In genomic region chr17:21478103-21478777, GRCm38 (mm10) we compare ENCODE assay signal across 8 mouse cellular contexts. TPM values are rescaled to one million over a fixed set of nuclear protein-coding genes. Genes with fewer than 3 reads are reported as not detected.
DNase-seq lines count a peak whose midpoint lies in the region; ATAC-seq and TF ChIP-seq lines count a peak whose summit lies in the region.
"Not testable (repeated sequence)": the region's sequence is repeated elsewhere in the genome, so short reads cannot be mapped to it uniquely, and the experiment has no call there.
"Had no signal": no experiment of that assay in that cellular context is flagged by ENCODE, and none has a peak within 500 bp of the region (broad histone marks: within the 10 kb centered on the region; RNA-seq: fewer than 3 reads in every experiment).

No protein-coding gene starts in this region.

- peak overlapping the region; percentile 73 for H3K9ac ChIP-seq in CH12.LX (ENCODE audit: insufficient read depth, low read depth)
- H3K9ac ChIP-seq in liver, postnatal 0 days (replicated peaks): not testable (repeated sequence)

- in situ Hi-C loops in CH12.LX (cut with MboI; ENCODE audit: low pct_ligation_motif_present, low pct_unique_long_range_greater_than_20kb, low sequenced_read_pairs): not testable (repeated sequence)

- 0 out of 2 replicates have a peak, but pooled peaks have one; percentile 19 for TF ChIP-seq EP300 in CH12.LX (IDR thresholded peaks at IDR 0.05; ENCODE audit: low read length)
- TF ChIP-seq EP300 in liver, postnatal 0 days (IDR thresholded peaks at IDR 0.05; ENCODE audit: low read depth): not testable (repeated sequence)

- H3K36me3 ChIP-seq in CH12.LX (replicated peaks in 1 of 2; ENCODE audit: control insufficient read depth in 1 of 2, insufficient read depth in 1 of 2, low read length in 1 of 2); liver, postnatal 0 days (replicated peaks; ENCODE audit: insufficient read depth, low read length); spleen, adult 2 months (ENCODE audit: control insufficient read depth, insufficient read depth, low read length): not testable (repeated sequence)
- peaks cover 14% of the 10 kb centered on the region for H3K36me3 ChIP-seq in megakaryocyte, embryonic 14.5 days (replicated peaks; ENCODE audit: low read length)

- H3K4me2 ChIP-seq in CH12.LX (ENCODE audit: insufficient read depth, low read depth, poor library complexity, severe bottlenecking): peak overlapping the region; percentile 70
- H3K4me2 ChIP-seq in liver, postnatal 0 days (ENCODE audit: low read depth, low read length): not testable (repeated sequence)

- DNase-seq in 416B (ENCODE audit: low read depth) (peak; percentile 16), CH12.LX (ENCODE audit: extremely low read depth) (peak; percentile 15)
- DNase-seq in induced T-regulatory cell, adult 2 months (ENCODE audit: low read depth): peak; percentile 60
- not testable (repeated sequence) for DNase-seq in liver, postnatal 0 days; spleen, adult 2 months (ENCODE audit: low read depth in 1 of 2, low spot score in 2 of 2)

- H3K9me3 ChIP-seq in CH12.LX (replicated peaks; ENCODE audit: low read length); liver, postnatal 0 days (ENCODE audit: low read length); megakaryocyte, embryonic 14.5 days: not testable (repeated sequence)

- TF ChIP-seq POLR2A in CH12.LX (IDR thresholded peaks at IDR 0.05; ENCODE audit: low read depth, low read length); bone marrow macrophage, adult 2 months (IDR thresholded peaks at IDR 0.05; ENCODE audit: borderline replicate concordance, low read depth, low read length); spleen, adult 2 months (IDR thresholded peaks at IDR 0.05; ENCODE audit: low read depth, low read length): not testable (repeated sequence)

- peak; percentile 78 for ATAC-seq in liver, postnatal 0 days

- peak overlapping the region; percentile 82 for H3K27ac ChIP-seq in CH12.LX (ENCODE audit: insufficient read depth, low read depth)
- H3K27ac ChIP-seq in bone marrow macrophage, adult 2 months (ENCODE audit: insufficient read depth, low read depth, low read length): peak overlapping the region; percentile 33
- peak overlapping the region; percentile 37 for H3K27ac ChIP-seq in liver, postnatal 0 days (ENCODE audit: low read depth)
- H3K27ac ChIP-seq in spleen, adult 2 months (ENCODE audit: insufficient read depth, low read length): peak overlapping the region; percentile 51; the same call in 1 of the 2 replicates

- not testable (repeated sequence) for H3K79me2 ChIP-seq in CH12.LX (replicated peaks; ENCODE audit: control insufficient read depth, extremely low read depth, insufficient read depth, poor library complexity, severe bottlenecking)

- not testable (repeated sequence) for TF ChIP-seq CTCF in CH12.LX (conservative IDR thresholded peaks at IDR 0.05 in 1 of 2, IDR thresholded peaks at IDR 0.05 in 1 of 2; ENCODE audit: low read depth in 2 of 2, low read length in 2 of 2); bone marrow macrophage, adult 2 months (IDR thresholded peaks at IDR 0.05; ENCODE audit: low read depth, low read length); liver, postnatal 0 days (IDR thresholded peaks at IDR 0.05; ENCODE audit: low read depth); spleen, adult 2 months (IDR thresholded peaks at IDR 0.05; ENCODE audit: extremely low read depth, insufficient read depth, insufficient read length, insufficient replicate concordance)

- H3K4me1 ChIP-seq in CH12.LX (ENCODE audit: control insufficient read depth in 1 of 2, insufficient read depth in 2 of 2): peaks cover 3 to 14% of the 10 kb centered on the region in 2 experiments; a peak in 3 of 4 replicates
- H3K4me1 ChIP-seq in bone marrow macrophage, adult 2 months (ENCODE audit: control insufficient read depth, insufficient read depth, low read length); liver, postnatal 0 days (ENCODE audit: insufficient read depth); spleen, adult 2 months (ENCODE audit: control insufficient read depth, insufficient read depth, insufficient read length): not testable (repeated sequence)
- H3K4me1 ChIP-seq in megakaryocyte, embryonic 14.5 days: peaks cover 27% of the 10 kb centered on the region

- peaks cover 11% of the 10 kb centered on the region for H3K27me3 ChIP-seq in CH12.LX (replicated peaks)
- not testable (repeated sequence) for H3K27me3 ChIP-seq in liver, postnatal 0 days (ENCODE audit: insufficient read depth, low read length); megakaryocyte, embryonic 14.5 days (replicated peaks); spleen, adult 2 months (ENCODE audit: control insufficient read depth, insufficient read depth, low read length)

- WGBS in liver, postnatal 0 days (ENCODE audit: insufficient replicate concordance): 57% methylated on average over 10 of the region's 10 CpGs
- 37% methylated on average over 10 of the region's 10 CpGs for WGBS in spleen, adult 2 months

- H3K4me3 ChIP-seq in CH12.LX (replicated peaks in 1 of 3; ENCODE audit: low read depth in 2 of 3, low read length in 2 of 3, poor library complexity in 1 of 3); bone marrow macrophage, adult 2 months (ENCODE audit: insufficient read depth, low read length); liver, postnatal 0 days (ENCODE audit: low read depth, low read length); spleen, adult 2 months (ENCODE audit: extremely low read depth, insufficient read depth, insufficient read length): not testable (repeated sequence)
- peak overlapping the region; percentile 42 for H3K4me3 ChIP-seq in megakaryocyte, embryonic 14.5 days (replicated peaks)

- not testable (repeated sequence) for TF ChIP-seq RAD21 in CH12.LX (IDR thresholded peaks at IDR 0.05; ENCODE audit: low read depth, low read length)

- dilution Hi-C loops in CH12.LX (cut with MboI; ENCODE audit: extremely low pct_ligation_motif_present, extremely low pct_unique_long_range_greater_than_20kb, low sequenced_read_pairs): not testable (repeated sequence)

RNA-seq across cellular contexts. Expression of gene Zfp53, which starts 10.6 kb away (rescaled TPM):
- total RNA-seq in CH12.LX (2012; rRNA removed) (4.7 and 5.4 TPM in 2 replicates), CH12.LX (2014; rRNA removed) (8.4 and 9.6 TPM in 2 replicates)
- polyA plus RNA-seq in CH12.LX (2012; ENCODE audit: insufficient read length, low read depth): 2.4 and 3.7 TPM in 2 replicates
- 13.5 and 13.8 TPM in 2 replicates for polyA plus RNA-seq in bone marrow macrophage, adult 2 months (2012; ENCODE audit: insufficient read depth, insufficient read length, missing spikeins)
- 2.7 and 3.5 TPM in 2 replicates for polyA plus RNA-seq in liver, postnatal 0 days (2015; fragmentation: Nextera tagmentation; extraction: Ambion mirVana)
- 2.9 TPM in 1 of 2 replicates, not detected in the other for polyA plus RNA-seq in megakaryocyte, embryonic 14.5 days (2012; ENCODE audit: insufficient read depth, low replicate concordance)
- 2.2 TPM in 2 replicates for polyA plus RNA-seq in spleen, adult 2 months (2012; rRNA removed)

RNA-seq across cellular contexts. Expression of gene Zfp51, which starts 28.1 kb away (rescaled TPM):
- 6.1 and 6.8 TPM in 2 replicates for total RNA-seq in CH12.LX (2012; rRNA removed)
- total RNA-seq in CH12.LX (2014; rRNA removed): 16.7 and 18.1 TPM in 2 replicates
- polyA plus RNA-seq in CH12.LX (2012; ENCODE audit: insufficient read length, low read depth): 4.5 TPM in 2 replicates
- polyA plus RNA-seq in bone marrow macrophage, adult 2 months (2012; ENCODE audit: insufficient read depth, insufficient read length, missing spikeins): 5.9 and 8.1 TPM in 2 replicates
- 3.1 and 4.7 TPM in 2 replicates for polyA plus RNA-seq in liver, postnatal 0 days (2015; fragmentation: Nextera tagmentation; extraction: Ambion mirVana)
- polyA plus RNA-seq in megakaryocyte, embryonic 14.5 days (2012; ENCODE audit: insufficient read depth, low replicate concordance): 0.36 TPM in 1 of 2 replicates, not detected in the other
- polyA plus RNA-seq in spleen, adult 2 months (2012; rRNA removed): 0.56 and 0.63 TPM in 2 replicates

RNA-seq across cellular contexts. Expression of gene Zfp54, which starts 55.2 kb away (rescaled TPM):
- 7.9 and 8.4 TPM in 2 replicates for total RNA-seq in CH12.LX (2012; rRNA removed)
- 11.9 and 12.5 TPM in 2 replicates for total RNA-seq in CH12.LX (2014; rRNA removed)
- polyA plus RNA-seq in CH12.LX (2012; ENCODE audit: insufficient read length, low read depth): 3.6 and 3.8 TPM in 2 replicates
- 2.7 and 3.8 TPM in 2 replicates for polyA plus RNA-seq in bone marrow macrophage, adult 2 months (2012; ENCODE audit: insufficient read depth, insufficient read length, missing spikeins)
- 1.7 and 1.9 TPM in 2 replicates for polyA plus RNA-seq in liver, postnatal 0 days (2015; fragmentation: Nextera tagmentation; extraction: Ambion mirVana)
- polyA plus RNA-seq in megakaryocyte, embryonic 14.5 days (2012; ENCODE audit: insufficient read depth, low replicate concordance): not detected in 2 replicates
- polyA plus RNA-seq in spleen, adult 2 months (2012; rRNA removed): 0.34 and 0.38 TPM in 2 replicates
- polyA plus RNA-seq: erythroblast, embryonic 14.5 days had no signal

RNA-seq across cellular contexts. Expression of gene Zfp52, which starts 57.1 kb away (rescaled TPM):
- total RNA-seq in CH12.LX (2012; rRNA removed): 8.6 and 9.6 TPM in 2 replicates
- 15.4 and 16.3 TPM in 2 replicates for total RNA-seq in CH12.LX (2014; rRNA removed)
- 5.9 and 6.4 TPM in 2 replicates for polyA plus RNA-seq in CH12.LX (2012; ENCODE audit: insufficient read length, low read depth)
- polyA plus RNA-seq in bone marrow macrophage, adult 2 months (2012; ENCODE audit: insufficient read depth, insufficient read length, missing spikeins): 26.4 and 29.3 TPM in 2 replicates
- 0.85 and 1.2 TPM in 2 replicates for polyA plus RNA-seq in liver, postnatal 0 days (2015; fragmentation: Nextera tagmentation; extraction: Ambion mirVana)
- 1.1 TPM in 1 of 2 replicates, not detected in the other for polyA plus RNA-seq in megakaryocyte, embryonic 14.5 days (2012; ENCODE audit: insufficient read depth, low replicate concordance)
- polyA plus RNA-seq in spleen, adult 2 months (2012; rRNA removed): 0.54 and 0.56 TPM in 2 replicates
